Mouse (Mus musculus): ENCODE measurements around the gene Rps7. TPM values are rescaled to one million over a fixed set of nuclear protein-coding genes. Genes with fewer than 3 reads are reported as not detected.

Rps7 gene
- polyA plus RNA-seq, 1 experiment = 312 TPM

DNA sequence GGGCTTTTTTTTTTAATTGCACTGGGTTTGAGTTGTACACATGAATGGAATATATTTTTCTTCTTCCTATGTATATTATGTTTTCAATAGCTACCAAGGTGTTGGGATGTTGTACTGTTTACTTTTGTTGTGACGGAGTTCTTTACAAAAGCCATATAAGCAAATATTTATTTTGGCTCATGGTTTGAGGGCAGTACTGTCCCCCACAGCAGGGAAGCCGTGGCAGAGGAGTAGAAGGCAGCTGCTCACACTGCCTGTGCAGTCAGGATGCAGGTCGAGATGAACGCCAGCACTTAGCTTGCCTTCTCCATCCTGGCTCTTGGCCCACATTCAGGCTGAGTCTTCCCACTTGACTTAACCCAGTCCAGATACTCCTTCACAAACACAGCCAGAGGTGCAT lies 31.0 kb upstream of the Rps7 start:
- Histone ChIP-seq H3K27ac (ENCODE audit: control insufficient read depth, insufficient read depth, low read depth, low read length) (no peak overlapping the region), H3K4me3 (ENCODE audit: control insufficient read depth, low read depth, low read length) (no peak overlapping the region)
- TF ChIP-seq CTCF (IDR thresholded peaks at IDR 0.05; ENCODE audit: control insufficient read depth, insufficient read depth, insufficient replicate concordance, low read depth, low read length) (no peak), POLR2A (IDR thresholded peaks at IDR 0.05; ENCODE audit: control insufficient read depth, low read depth, low read length) (no peak)

DNA sequence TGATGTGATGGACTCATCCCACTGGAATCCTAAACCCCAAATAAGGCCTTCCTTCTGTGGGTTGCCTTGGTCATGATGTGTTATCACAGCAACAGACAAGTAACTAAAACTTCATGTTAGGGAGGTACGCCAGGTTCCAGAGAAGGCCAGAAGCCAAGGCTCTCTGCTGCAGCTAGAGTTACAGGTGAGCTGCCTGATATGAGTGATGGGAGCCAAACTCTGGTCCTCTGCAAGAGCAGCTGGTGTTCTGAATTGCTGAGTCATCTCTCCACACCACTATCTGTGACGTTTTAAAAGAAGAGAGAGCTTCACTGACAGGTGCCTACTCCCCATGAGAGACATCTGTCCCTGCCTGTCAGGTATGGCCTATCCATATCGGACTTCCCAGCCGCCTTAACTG lies 26.9 kb upstream of the Rps7 start:
- Histone ChIP-seq H3K36me3 (ENCODE audit: control insufficient read depth, insufficient read depth, low read length) (peaks cover 3% of the 10 kb centered on the region), H3K27ac (ENCODE audit: control insufficient read depth, insufficient read depth, low read depth, low read length) (no peak overlapping the region), H3K4me1 (ENCODE audit: control insufficient read depth, insufficient read depth, low read length) (no peaks in the 10 kb centered on the region), H3K27me3 (ENCODE audit: control insufficient read depth, insufficient read depth, low read length) (no peaks in the 10 kb centered on the region), H3K4me3 (ENCODE audit: control insufficient read depth, low read depth, low read length) (no peak overlapping the region)
- TF ChIP-seq POLR2A (IDR thresholded peaks at IDR 0.05; ENCODE audit: control insufficient read depth, low read depth, low read length) (no peak), CTCF (IDR thresholded peaks at IDR 0.05; ENCODE audit: control insufficient read depth, insufficient read depth, insufficient replicate concordance, low read depth, low read length) (no peak)

More for the DNA sequence above, 31.0 kb upstream of the Rps7 start:
- no peaks in the 10 kb centered on the region for H3K36me3 ChIP-seq (ENCODE audit: control insufficient read depth, insufficient read depth, low read length)
- H3K27me3 ChIP-seq (ENCODE audit: control insufficient read depth, insufficient read depth, low read length) = no peaks in the 10 kb centered on the region
- no peaks in the 10 kb centered on the region for H3K4me1 ChIP-seq (ENCODE audit: control insufficient read depth, insufficient read depth, low read length)

- Histone ChIP-seq H3K27ac (ENCODE audit: control insufficient read depth, insufficient read depth, low read depth, low read length) (peak within 1 kb of the TSS; percentile 92), H3K36me3 (ENCODE audit: control insufficient read depth, insufficient read depth, low read length) (no peaks in the 10 kb centered on the region; the same call in 1 of the 2 replicates), H3K4me3 (ENCODE audit: control insufficient read depth, low read depth, low read length) (peak within 1 kb of the TSS; percentile 88), H3K27me3 (ENCODE audit: control insufficient read depth, insufficient read depth, low read length) (no peaks in the 10 kb centered on the region), H3K4me1 (ENCODE audit: control insufficient read depth, insufficient read depth, low read length) (peaks cover 4% of the 10 kb centered on the region)
- peak; percentile 95 for TF ChIP-seq POLR2A (IDR thresholded peaks at IDR 0.05; ENCODE audit: control insufficient read depth, low read depth, low read length)
- TF ChIP-seq CTCF (IDR thresholded peaks at IDR 0.05; ENCODE audit: control insufficient read depth, insufficient read depth, insufficient replicate concordance, low read depth, low read length) = no peak
Observed at GRCm38 (mm10) chr12:28649141-28650110, 13.7 kb upstream of the Rps7 start, which contains the start of gene Rnaseh1. Gene Rnaseh1 (plus strand): TSS chr12:28649602.

GRCm38 (mm10) chr12:28638778-28639177 lies 3.0 kb upstream of the Rps7 start:
- Histone ChIP-seq H3K27me3 (ENCODE audit: control insufficient read depth, insufficient read depth, low read length) (no peaks in the 10 kb centered on the region), H3K4me3 (ENCODE audit: control insufficient read depth, low read depth, low read length) (no peak overlapping the region), H3K36me3 (ENCODE audit: control insufficient read depth, insufficient read depth, low read length) (peaks cover 3% of the 10 kb centered on the region), H3K4me1 (ENCODE audit: control insufficient read depth, insufficient read depth, low read length) (0 out of 2 replicates have a peak, but pooled peaks cover 3% of the 10 kb centered on the region), H3K27ac (ENCODE audit: control insufficient read depth, insufficient read depth, low read depth, low read length) (no peak overlapping the region)
- TF ChIP-seq CTCF (IDR thresholded peaks at IDR 0.05; ENCODE audit: control insufficient read depth, insufficient read depth, insufficient replicate concordance, low read depth, low read length) = no peak
- TF ChIP-seq POLR2A (IDR thresholded peaks at IDR 0.05; ENCODE audit: control insufficient read depth, low read depth, low read length) = no peak

GRCm38 (mm10) chr12:28636543-28636942 lies 790 bp upstream of the Rps7 start:
- H3K27me3 ChIP-seq (ENCODE audit: control insufficient read depth, insufficient read depth, low read length) = no peaks in the 10 kb centered on the region
- H3K36me3 ChIP-seq (ENCODE audit: control insufficient read depth, insufficient read depth, low read length) = peaks cover 3% of the 10 kb centered on the region
- TF ChIP-seq POLR2A (IDR thresholded peaks at IDR 0.05; ENCODE audit: control insufficient read depth, low read depth, low read length) = no peak
- TF ChIP-seq CTCF (IDR thresholded peaks at IDR 0.05; ENCODE audit: control insufficient read depth, insufficient read depth, insufficient replicate concordance, low read depth, low read length) = no peak
- H3K4me3 ChIP-seq (ENCODE audit: control insufficient read depth, low read depth, low read length) = peak overlapping the region; percentile 92
- H3K4me1 ChIP-seq (ENCODE audit: control insufficient read depth, insufficient read depth, low read length) = 0 out of 2 replicates have a peak, but pooled peaks cover 3% of the 10 kb centered on the region
- peak overlapping the region; percentile 91; the same call in 1 of the 2 replicates for H3K27ac ChIP-seq (ENCODE audit: control insufficient read depth, insufficient read depth, low read depth, low read length)

DNA sequence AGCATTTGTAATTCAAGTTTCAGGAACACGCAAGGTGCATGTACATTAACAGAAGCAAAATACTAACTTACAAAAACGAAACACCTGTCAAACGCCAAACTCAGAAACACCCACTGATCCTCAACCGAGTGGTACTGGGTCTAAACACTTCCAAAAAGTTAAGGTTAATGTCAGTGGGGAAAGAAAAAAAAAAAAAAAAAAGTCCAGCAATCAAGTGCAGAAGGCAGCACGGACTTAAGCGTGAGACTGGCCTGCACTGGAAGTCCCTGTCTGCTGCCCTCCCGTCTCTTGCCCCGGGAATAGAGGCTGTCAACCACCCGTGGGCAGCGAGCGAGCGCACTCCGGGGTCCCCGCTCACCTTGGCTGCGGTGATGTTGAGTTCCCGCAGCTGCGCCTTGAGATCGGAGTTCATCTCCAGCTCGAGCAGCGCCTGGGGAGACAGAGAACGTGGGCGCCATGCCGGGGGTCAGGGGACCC lies 657 bp downstream of the Rps7 start:
- H3K4me3 ChIP-seq (ENCODE audit: control insufficient read depth, low read depth, low read length) = peak overlapping the region; percentile 92
- 0 out of 2 replicates have a peak, but pooled peaks cover 3% of the 10 kb centered on the region for H3K4me1 ChIP-seq (ENCODE audit: control insufficient read depth, insufficient read depth, low read length)
- H3K36me3 ChIP-seq (ENCODE audit: control insufficient read depth, insufficient read depth, low read length) = peaks cover 3% of the 10 kb centered on the region
- no peaks in the 10 kb centered on the region for H3K27me3 ChIP-seq (ENCODE audit: control insufficient read depth, insufficient read depth, low read length)
- TF ChIP-seq POLR2A (IDR thresholded peaks at IDR 0.05; ENCODE audit: control insufficient read depth, low read depth, low read length) (no peak), CTCF (IDR thresholded peaks at IDR 0.05; ENCODE audit: control insufficient read depth, insufficient read depth, insufficient replicate concordance, low read depth, low read length) (no peak)
- peak overlapping the region; percentile 82 for H3K27ac ChIP-seq (ENCODE audit: control insufficient read depth, insufficient read depth, low read depth, low read length)

DNA sequence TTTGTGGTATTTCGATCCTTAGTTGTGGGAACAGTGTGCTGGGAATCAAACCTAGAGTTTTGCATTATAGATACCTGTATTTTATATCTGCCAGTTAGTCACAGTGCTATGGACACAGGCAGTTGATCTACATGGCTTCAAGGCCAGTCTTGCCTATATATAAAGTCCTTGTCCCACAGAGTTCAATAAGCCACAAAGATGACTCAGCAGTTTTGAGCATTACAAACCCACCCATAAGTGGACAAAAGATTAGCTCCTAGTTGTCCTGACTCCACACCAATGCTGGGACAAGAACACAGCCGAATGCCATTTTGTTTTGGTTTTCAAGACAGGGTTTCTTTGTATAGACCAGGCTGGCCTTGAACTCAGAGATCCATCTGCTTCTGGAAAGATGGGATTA lies 7.3 kb downstream of the Rps7 start:
- H3K27ac ChIP-seq (ENCODE audit: control insufficient read depth, insufficient read depth, low read depth, low read length) = no peak overlapping the region
- H3K4me3 ChIP-seq (ENCODE audit: control insufficient read depth, low read depth, low read length) = no peak overlapping the region
- H3K36me3 ChIP-seq (ENCODE audit: control insufficient read depth, insufficient read depth, low read length) = no peaks in the 10 kb centered on the region; the same call in 1 of the 2 replicates

More for the DNA sequence above, 7.3 kb downstream of the Rps7 start:
- TF ChIP-seq POLR2A (IDR thresholded peaks at IDR 0.05; ENCODE audit: control insufficient read depth, low read depth, low read length) (no peak), CTCF (IDR thresholded peaks at IDR 0.05; ENCODE audit: control insufficient read depth, insufficient read depth, insufficient replicate concordance, low read depth, low read length) (no peak)
- Histone ChIP-seq H3K4me1 (ENCODE audit: control insufficient read depth, insufficient read depth, low read length) (no peaks in the 10 kb centered on the region), H3K27me3 (ENCODE audit: control insufficient read depth, insufficient read depth, low read length) (no peaks in the 10 kb centered on the region)

All from testis, adult 2 months (tissue).